Mouse (Mus musculus) forebrain, embryonic 11.5 days (tissue): ENCODE data around the gene Tmem119. TPM values are rescaled to one million over a fixed set of nuclear protein-coding genes. Genes with fewer than 3 reads are reported as not detected.

ENCODE experiments used
- ATAC-seq: fragments of 200-750 bp; cut with Nextera tagmentation; replicated peaks from 2 replicates; pipeline ENCODE4 v1.8.0; 2017; ENCODE audit warnings: moderate TSS enrichment; ENCODE audit not compliant: low FRiP score
- DNase-seq: peaks from one replicate; pipeline ENCODE4 v3.0.0-alpha.2; 2017; ENCODE audit warnings: low spot score
- H3K27ac ChIP-seq: fragments of 300-500 bp; sonication (generic); 2 replicates; pipeline ENCODE4 v1.5.1; 2014; ENCODE audit warnings: low read depth, low read length
- H3K27me3 ChIP-seq: fragments of 300-500 bp; sonication (generic); 2 replicates; pipeline ENCODE4 v1.6.1; 2014; ENCODE audit warnings: mild to moderate bottlenecking, low read length, mixed read lengths; ENCODE audit not compliant: control insufficient read depth, insufficient read depth
- H3K36me3 ChIP-seq: fragments of 300-500 bp; sonication (generic); 2 replicates; pipeline ENCODE4 v1.6.1; 2014; ENCODE audit warnings: mild to moderate bottlenecking, low read length, moderate library complexity, mixed read lengths; ENCODE audit not compliant: control insufficient read depth, insufficient read depth
- H3K4me1 ChIP-seq: fragments of 300-500 bp; sonication (generic); replicated peaks from 2 replicates; pipeline ENCODE4 v1.6.1; 2014; ENCODE audit warnings: low read length, mixed read lengths; ENCODE audit not compliant: control insufficient read depth, insufficient read depth
- H3K4me2 ChIP-seq: fragments of 300-500 bp; sonication (generic); 2 replicates; pipeline ENCODE4 v1.6.1; 2014; ENCODE audit warnings: low read depth, mild to moderate bottlenecking, low read length, moderate library complexity, mixed read lengths; ENCODE audit not compliant: severe bottlenecking
- H3K4me3 ChIP-seq: fragments of 300-500 bp; sonication (generic); 2 replicates; pipeline ENCODE4 v1.5.1; 2014; ENCODE audit warnings: low read depth, low read length
- H3K9ac ChIP-seq: fragments of 300-500 bp; sonication (generic); 2 replicates; pipeline ENCODE4 v1.6.1; 2014; ENCODE audit warnings: low read length
- H3K9me3 ChIP-seq: fragments of 300-500 bp; sonication (generic); 2 replicates; pipeline ENCODE4 v1.6.1; 2016; ENCODE audit warnings: low read length, mixed read lengths; ENCODE audit not compliant: control insufficient read depth
- WGBS: fragments of 180-500 bp; shearing (Covaris S2); extraction: QIAGEN DNeasy Blood & Tissue Kit; methylation state at CpG from one replicate; pipeline ENCODE4 v1.1.7; 2014; 5-methylcytosine and 5-hydroxymethylcytosine counted together
- polyA plus RNA-seq: library from polyadenylated mRNA; unstranded; fragments of >200 nt; fragmentation: Nextera tagmentation; extraction: Ambion mirVana; gene quantifications from 2 replicates; pipeline ENCODE4 v1.2.1, GENCODE M21; 2014

Tmem119 gene
- polyA plus RNA-seq, 1 experiment from 2014 or later: 11.6 TPM

DNA sequence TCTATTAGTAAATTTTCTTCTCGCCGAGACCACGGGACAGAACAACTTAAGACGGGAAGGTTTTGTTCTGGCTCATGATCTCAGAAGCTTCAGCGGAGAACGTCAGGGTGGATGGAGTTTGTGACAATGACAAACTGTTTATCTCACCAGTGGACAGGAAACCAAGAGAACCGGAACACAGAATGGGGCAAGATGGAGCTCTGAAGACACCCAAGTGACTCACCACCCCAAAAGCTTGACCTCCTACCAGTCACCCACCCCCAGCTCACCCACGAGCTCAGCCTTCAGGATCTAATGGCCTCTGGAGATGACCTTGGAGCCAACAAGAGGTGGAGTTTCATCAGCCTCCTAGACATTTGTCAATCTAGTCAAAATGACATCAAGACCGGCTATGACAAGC lies 5.0 kb upstream of the Tmem119 start:
- no peak for DNase-seq
- peaks cover 2% of the 10 kb centered on the region; the same call in 1 of the 2 replicates for H3K27me3 ChIP-seq
- H3K27ac ChIP-seq: no peak overlapping the region
- H3K36me3 ChIP-seq: no peaks in the 10 kb centered on the region
- H3K9ac ChIP-seq: no peak overlapping the region
- no peak for ATAC-seq
- H3K4me3 ChIP-seq: no peak overlapping the region
- peaks cover 3% of the 10 kb centered on the region; the same call in 1 of the 2 replicates for H3K4me1 ChIP-seq
- WGBS: 89% methylated on average over 9 of the region's 9 CpGs
- H3K4me2 ChIP-seq: no peak overlapping the region
- H3K9me3 ChIP-seq: no peaks in the 10 kb centered on the region

GRCm38 (mm10) chr5:113804395-113804966 lies 4.2 kb upstream of the Tmem119 start:
- ATAC-seq (no peak), DNase-seq (no peak)
- no peak overlapping the region for H3K9ac ChIP-seq
- no peaks in the 10 kb centered on the region for H3K36me3 ChIP-seq
- H3K9me3 ChIP-seq: no peaks in the 10 kb centered on the region
- H3K4me2 ChIP-seq: no peak overlapping the region
- H3K27ac ChIP-seq: no peak overlapping the region
- H3K4me3 ChIP-seq: no peak overlapping the region
- peaks cover 2% of the 10 kb centered on the region; the same call in 1 of the 2 replicates for H3K27me3 ChIP-seq
- peaks cover 5% of the 10 kb centered on the region; the same call in 1 of the 2 replicates for H3K4me1 ChIP-seq
- 64% methylated on average over 7 of the region's 7 CpGs for WGBS

- H3K4me2 ChIP-seq: 0 out of 2 replicates have a peak overlapping the region, but pooled peaks have one; percentile 15
- H3K36me3 ChIP-seq: no peaks in the 10 kb centered on the region
- 0 out of 2 replicates have a peak overlapping the region, but pooled peaks have one; percentile 4 for H3K4me3 ChIP-seq
- H3K9me3 ChIP-seq: no peaks in the 10 kb centered on the region
- ATAC-seq (no peak), DNase-seq (no peak)
- 53% methylated on average over 5 of the region's 5 CpGs for WGBS
- H3K27ac ChIP-seq: no peak overlapping the region
- peaks cover 7% of the 10 kb centered on the region; the same call in 1 of the 2 replicates for H3K4me1 ChIP-seq
- peaks cover 2% of the 10 kb centered on the region; the same call in 1 of the 2 replicates for H3K27me3 ChIP-seq
- no peak overlapping the region for H3K9ac ChIP-seq
Observed at GRCm38 (mm10) chr5:113799691-113800090, 625 bp downstream of the Tmem119 start.

GRCm38 (mm10) chr5:113798525-113798924 lies 1.8 kb downstream of the Tmem119 start:
- ATAC-seq: no peak
- WGBS: 85% methylated on average over 9 of the region's 9 CpGs
- H3K9me3 ChIP-seq: no peaks in the 10 kb centered on the region
- no peaks in the 10 kb centered on the region for H3K36me3 ChIP-seq
- no peak overlapping the region for H3K4me3 ChIP-seq
- no peak for DNase-seq
- peaks cover 7% of the 10 kb centered on the region; the same call in 1 of the 2 replicates for H3K4me1 ChIP-seq
- H3K9ac ChIP-seq: no peak overlapping the region
- H3K4me2 ChIP-seq: no peak overlapping the region
- no peak overlapping the region for H3K27ac ChIP-seq
- H3K27me3 ChIP-seq: peaks cover 2% of the 10 kb centered on the region; the same call in 1 of the 2 replicates

DNA sequence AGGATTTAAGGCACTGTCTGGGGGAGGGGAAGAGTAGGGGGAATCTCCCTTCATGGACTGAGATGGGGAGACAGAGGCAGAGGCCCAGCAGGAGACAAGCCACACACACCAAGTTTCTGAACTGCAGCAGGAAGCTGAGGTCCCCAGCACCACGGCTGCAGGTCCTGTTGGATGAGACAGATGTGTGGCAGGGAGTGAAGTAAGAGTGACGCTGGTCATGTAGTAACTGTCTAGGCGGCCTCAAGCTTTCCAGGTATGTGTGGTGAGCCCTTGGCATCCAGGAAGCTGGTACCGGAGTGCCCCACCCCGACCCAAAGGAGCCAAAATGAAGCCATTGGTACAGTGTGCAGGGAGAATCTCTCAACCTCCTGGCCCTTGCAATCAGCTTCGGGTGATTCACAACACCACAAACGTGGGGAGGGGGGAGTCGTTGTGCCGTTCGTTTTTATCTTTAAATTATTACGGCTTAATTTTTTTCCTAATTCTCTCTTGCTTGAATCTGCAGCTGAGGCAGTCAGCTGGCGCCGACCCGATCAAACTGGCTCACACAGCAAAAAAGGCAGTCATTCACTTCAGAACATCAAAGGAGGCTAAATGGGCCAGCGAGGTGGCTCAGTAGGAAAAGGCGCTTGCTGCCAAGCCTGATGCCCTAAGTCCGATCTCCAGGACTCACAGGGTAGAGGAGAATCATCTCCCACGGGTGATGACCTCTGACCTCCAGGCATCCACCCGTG lies 3.0 kb downstream of the Tmem119 start:
- 9% methylated on average over 19 of the region's 19 CpGs for WGBS
- Histone ChIP-seq H3K4me1 (peaks cover 7% of the 10 kb centered on the region; the same call in 1 of the 2 replicates), H3K36me3 (no peaks in the 10 kb centered on the region), H3K27me3 (peaks cover 2% of the 10 kb centered on the region; the same call in 1 of the 2 replicates), H3K27ac (no peak overlapping the region), H3K9ac (no peak overlapping the region), H3K4me3 (no peak overlapping the region), H3K4me2 (no peak overlapping the region; the same call in 1 of the 2 replicates), H3K9me3 (no peaks in the 10 kb centered on the region)
- DNase-seq (no peak), ATAC-seq (no peak)

- Histone ChIP-seq H3K4me1 (peaks cover 7% of the 10 kb centered on the region; the same call in 1 of the 2 replicates), H3K9ac (no peak overlapping the region), H3K36me3 (no peaks in the 10 kb centered on the region), H3K9me3 (no peaks in the 10 kb centered on the region), H3K4me2 (peak overlapping the region; percentile 15; the same call in 1 of the 2 replicates), H3K4me3 (no peak overlapping the region), H3K27ac (no peak overlapping the region), H3K27me3 (peaks cover 2% of the 10 kb centered on the region; the same call in 1 of the 2 replicates)
- 8% methylated on average over 13 of the region's 13 CpGs for WGBS
- peak; percentile 82 for DNase-seq
- ATAC-seq: no peak
Observed at GRCm38 (mm10) chr5:113796401-113797148, 3.7 kb downstream of the Tmem119 start.

DNA sequence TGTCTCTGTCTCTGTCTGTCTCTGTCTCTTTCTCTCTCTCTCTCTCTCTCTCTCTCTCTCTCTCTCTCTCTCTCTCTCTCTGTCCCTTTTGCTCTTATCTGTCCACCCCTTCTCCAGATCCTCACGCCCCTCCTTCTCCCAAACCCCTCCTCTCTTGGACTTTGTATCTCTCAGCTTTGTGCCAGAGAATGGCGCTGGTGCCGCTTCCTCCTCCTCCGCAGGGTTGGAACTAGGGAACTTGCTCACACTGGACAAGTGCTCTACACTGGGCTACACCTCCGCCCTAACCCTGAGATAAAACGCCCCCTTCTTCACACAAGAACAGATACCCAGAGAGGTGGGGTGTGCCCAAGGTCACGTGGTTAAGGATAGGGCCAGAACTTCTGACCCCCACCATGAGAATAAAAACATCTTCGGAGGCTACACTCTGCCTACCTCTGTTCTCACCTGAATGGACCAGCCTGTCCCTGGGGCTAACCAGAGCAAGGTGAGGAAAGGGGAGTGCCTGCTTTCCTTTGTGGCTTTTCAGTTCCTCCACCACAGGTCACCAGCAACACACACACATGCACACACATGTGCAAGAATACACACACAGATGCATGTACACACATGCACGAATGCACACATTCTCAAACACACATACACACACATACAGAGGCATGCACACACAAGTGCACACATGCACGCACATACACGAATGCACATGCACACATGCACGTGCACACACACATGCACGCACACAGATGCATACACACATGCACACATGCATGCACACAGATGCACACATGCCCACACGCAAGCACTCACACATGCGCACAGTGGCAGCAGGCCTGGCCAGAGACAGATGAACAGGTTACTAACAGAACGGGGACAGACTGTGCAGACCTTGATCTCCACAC lies 8.9 kb downstream of the Tmem119 start:
- no peak overlapping the region for H3K27ac ChIP-seq
- H3K9me3 ChIP-seq: no peaks in the 10 kb centered on the region
- whole genome bisulfite sequencing: 84% methylated on average over 16 of the region's 16 CpGs
- no peaks in the 10 kb centered on the region for H3K36me3 ChIP-seq
- H3K4me3 ChIP-seq: no peak overlapping the region
- DNase-seq (no peak), ATAC-seq (no peak)
- no peak overlapping the region for H3K4me2 ChIP-seq
- H3K9ac ChIP-seq: no peak overlapping the region
- no peaks in the 10 kb centered on the region for H3K27me3 ChIP-seq
- H3K4me1 ChIP-seq: no peaks in the 10 kb centered on the region; the same call in 1 of the 2 replicates
